Mouse (Mus musculus) myocyte (in vitro differentiated cells): ENCODE data around the gene Ptprg. TPM values are rescaled to one million over a fixed set of nuclear protein-coding genes. Genes with fewer than 3 reads are reported as not detected.
A peak's percentile ranks its signal among the peaks of the same experiment; 100 is the strongest.

Source experiments
- H3K27me3 ChIP-seq: one replicate; pipeline ENCODE4 v1.6.1; 2011; ENCODE audit not compliant: control insufficient read depth, insufficient read depth, insufficient read length
- H3K36me3 ChIP-seq: one replicate; pipeline ENCODE4 v1.6.1; 2011; ENCODE audit not compliant: control insufficient read depth, insufficient read depth
- H3K4me2 ChIP-seq: one replicate; pipeline ENCODE4 v1.6.1; 2011; ENCODE audit warnings: low read depth, control low read depth
- H3K4me3 ChIP-seq: one replicate; pipeline ENCODE4 v1.5.1; 2011; ENCODE audit warnings: mild to moderate bottlenecking, control low read depth, moderate library complexity
- H3K79me2 ChIP-seq: one replicate; pipeline ENCODE4 v1.6.1; 2011; ENCODE audit not compliant: control insufficient read depth, insufficient read depth
- H3ac ChIP-seq: one replicate; pipeline ENCODE4 v1.6.1; 2011; ENCODE audit not compliant: control insufficient read depth, insufficient read length
- CEBPB ChIP-seq: IDR thresholded peaks from 2 replicates; pipeline ENCODE4 v1.6.1; 2011; ENCODE audit warnings: mild to moderate bottlenecking, moderate library complexity; ENCODE audit not compliant: poor library complexity, insufficient read depth, severe bottlenecking
- E2F4 ChIP-seq: IDR thresholded peaks from one replicate; pipeline ENCODE4 v1.6.1; 2011; ENCODE audit warnings: mild to moderate bottlenecking, control low read depth, moderate library complexity; ENCODE audit not compliant: insufficient read depth
- MAX ChIP-seq: IDR thresholded peaks from one replicate; pipeline ENCODE4 v1.6.1; 2011; ENCODE audit warnings: low read depth, mild to moderate bottlenecking, control low read depth
- MYOD1 ChIP-seq, 3 experiments: IDR thresholded peaks; one replicate each; pipeline ENCODE4 v1.6.1; 2011; ENCODE audit warnings: control low read depth in 2 of 3, low read depth in 2 of 3, mild to moderate bottlenecking in 2 of 3, moderate library complexity in 1 of 3; ENCODE audit not compliant: insufficient read length in 2 of 3, control insufficient read depth in 1 of 3
- MYOG ChIP-seq, 3 experiments: IDR thresholded peaks; one replicate each; pipeline ENCODE4 v1.6.1; 2011; ENCODE audit warnings: control low read depth in 2 of 3, low read depth in 2 of 3, mild to moderate bottlenecking in 2 of 3; ENCODE audit not compliant: insufficient read length in 2 of 3, control insufficient read depth in 1 of 3, insufficient read depth in 1 of 3
- POLR2A ChIP-seq: IDR thresholded peaks from one replicate; pipeline ENCODE4 v1.6.1; 2011; ENCODE audit warnings: low read depth, mild to moderate bottlenecking, control low read depth, moderate library complexity; ENCODE audit not compliant: insufficient read length
- POLR2AphosphoS2 ChIP-seq: IDR thresholded peaks from one replicate; pipeline ENCODE4 v1.6.1; 2011; ENCODE audit warnings: low read depth, control low read depth; ENCODE audit not compliant: insufficient read length
- REST ChIP-seq: IDR thresholded peaks from one replicate; pipeline ENCODE4 v1.6.1; 2011; ENCODE audit warnings: mild to moderate bottlenecking, control low read depth, moderate library complexity; ENCODE audit not compliant: insufficient read depth, insufficient read length
- SRF ChIP-seq: IDR thresholded peaks from one replicate; pipeline ENCODE4 v1.6.1; 2011; ENCODE audit warnings: low read depth; ENCODE audit not compliant: control insufficient read depth, insufficient read length
- TCF12 ChIP-seq: IDR thresholded peaks from one replicate; pipeline ENCODE4 v1.6.1; 2011; ENCODE audit warnings: mild to moderate bottlenecking, control low read depth; ENCODE audit not compliant: poor library complexity, insufficient read depth, severe bottlenecking
- TCF3 ChIP-seq: IDR thresholded peaks from one replicate; pipeline ENCODE4 v1.6.1; 2011; ENCODE audit warnings: low read depth, control low read depth; ENCODE audit not compliant: insufficient read length
- USF1 ChIP-seq: IDR thresholded peaks from one replicate; pipeline ENCODE4 v1.6.1; 2011; ENCODE audit warnings: low read depth, mild to moderate bottlenecking, control low read depth, moderate library complexity
- polyA plus RNA-seq: library from polyadenylated mRNA; unstranded; fragments of >200 nt; fragmentation: generic; extraction: Trizol; gene quantifications from one replicate; pipeline ENCODE4 v1.2.1, GENCODE M21; 2012; ENCODE audit warnings: missing spikeins

Gene Ptprg
- polyA plus RNA-seq, 1 experiment, result 14.4 TPM

DNA sequence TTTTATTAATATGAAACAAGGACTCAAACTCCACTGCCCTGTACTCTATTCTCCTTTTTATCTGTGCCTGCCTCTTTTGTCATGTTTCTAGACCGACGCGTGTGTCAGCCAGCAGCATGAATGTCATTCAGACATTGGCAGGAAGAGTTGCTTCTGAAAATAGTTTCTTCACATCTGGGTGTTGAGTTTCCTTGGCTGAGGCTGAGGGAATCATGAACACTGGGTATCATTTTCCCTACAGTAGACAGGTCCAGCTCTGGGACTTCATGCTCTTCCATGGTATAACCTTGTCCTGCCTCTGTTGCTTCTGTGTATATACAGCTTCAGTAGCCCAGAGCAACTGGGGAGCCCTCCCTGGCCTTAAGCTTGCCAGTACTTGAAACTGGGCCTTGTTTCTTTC is 310.0 kb downstream of the Ptprg start:
- TF ChIP-seq MYOG (IDR thresholded peaks at IDR 0.05; ENCODE audit: control insufficient read depth in 1 of 3, insufficient read depth in 1 of 3, insufficient read length in 2 of 3, low read depth in 2 of 3) (no peak), E2F4 (no peak), POLR2AphosphoS2 (no peak), MAX (no peak), SRF (no peak), TCF12 (no peak), USF1 (no peak), TCF3 (no peak), CEBPB (no peak)
- Histone ChIP-seq H3K79me2 (no peaks in the 10 kb centered on the region), H3ac (no peak overlapping the region), H3K4me2 (peak overlapping the region; percentile 24), H3K27me3 (no peaks in the 10 kb centered on the region), H3K4me3 (no peak overlapping the region), H3K36me3 (no peaks in the 10 kb centered on the region)

DNA sequence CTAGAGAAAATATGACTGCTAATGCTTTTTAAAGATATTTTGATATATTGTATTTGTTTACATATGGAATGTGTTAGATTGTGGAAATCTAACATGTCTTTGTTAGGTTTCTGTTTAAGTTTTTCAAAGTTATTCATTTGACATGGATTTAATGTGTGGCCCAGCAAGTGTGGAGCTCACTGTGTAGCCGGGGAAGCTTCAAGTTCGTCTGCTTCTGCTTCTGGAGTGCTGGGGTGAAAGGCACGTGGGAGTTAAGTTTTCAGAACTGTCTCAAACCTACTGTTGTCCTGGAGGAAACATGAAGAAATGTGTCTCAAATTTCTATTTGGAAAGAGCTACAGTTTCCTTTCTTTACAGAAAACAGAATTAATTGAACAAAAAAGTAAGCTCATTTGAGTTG is 311.5 kb downstream of the Ptprg start:
- Histone ChIP-seq H3K4me3 (no peak overlapping the region), H3K36me3 (no peaks in the 10 kb centered on the region), H3K79me2 (no peaks in the 10 kb centered on the region), H3ac (no peak overlapping the region), H3K4me2 (no peak overlapping the region), H3K27me3 (no peaks in the 10 kb centered on the region)
- TF ChIP-seq MAX (no peak), SRF (no peak), E2F4 (no peak), REST (no peak), MYOG (IDR thresholded peaks at IDR 0.05; ENCODE audit: control insufficient read depth in 1 of 3, insufficient read depth in 1 of 3, insufficient read length in 2 of 3, low read depth in 2 of 3) (no peak), MYOD1 (IDR thresholded peaks at IDR 0.05; ENCODE audit: control insufficient read depth in 1 of 3, insufficient read length in 2 of 3, low read depth in 2 of 3) (no peak), USF1 (no peak), POLR2AphosphoS2 (no peak), POLR2A (no peak)

DNA sequence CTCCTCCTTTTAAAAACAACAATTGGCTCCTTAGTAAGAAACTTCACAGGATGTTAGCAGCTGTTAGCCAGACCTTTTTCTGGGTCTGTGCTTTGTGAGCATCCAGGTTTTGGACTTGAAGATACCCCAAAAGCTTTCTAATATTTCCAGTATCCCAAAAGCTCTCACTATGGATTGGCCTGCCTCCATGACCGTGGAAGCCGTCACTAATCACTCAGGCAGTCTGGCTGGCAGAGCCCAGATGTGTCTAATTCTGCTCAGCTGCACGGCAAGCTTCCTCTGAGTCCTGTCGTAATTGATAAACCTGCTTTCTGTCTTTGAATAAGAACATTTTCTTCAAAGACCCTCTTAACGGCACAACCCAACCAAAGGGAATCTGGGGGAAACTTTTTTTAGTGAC is 312.0 kb downstream of the Ptprg start:
- Histone ChIP-seq H3K36me3 (no peaks in the 10 kb centered on the region), H3K4me2 (no peak overlapping the region), H3K4me3 (no peak overlapping the region), H3K27me3 (no peaks in the 10 kb centered on the region), H3ac (no peak overlapping the region), H3K79me2 (no peaks in the 10 kb centered on the region)
- TF ChIP-seq CEBPB (no peak), TCF3 (no peak), POLR2A (no peak), USF1 (no peak), MYOD1 (IDR thresholded peaks at IDR 0.05; ENCODE audit: control insufficient read depth in 1 of 3, insufficient read length in 2 of 3, low read depth in 2 of 3) (no peak), E2F4 (no peak), SRF (no peak)

- Histone ChIP-seq H3K27me3 (no peaks in the 10 kb centered on the region), H3ac (no peak overlapping the region), H3K4me2 (no peak overlapping the region), H3K36me3 (no peaks in the 10 kb centered on the region), H3K4me3 (no peak overlapping the region), H3K79me2 (no peaks in the 10 kb centered on the region)
- no peak for TF ChIP-seq CEBPB
- TF ChIP-seq REST, result no peak
- no peak for TF ChIP-seq POLR2A
- TF ChIP-seq POLR2AphosphoS2, result no peak
- no peak for TF ChIP-seq MYOD1 (IDR thresholded peaks at IDR 0.05; ENCODE audit: control insufficient read depth in 1 of 3, insufficient read length in 2 of 3, low read depth in 2 of 3)
- TF ChIP-seq MAX, result no peak
- no peak for TF ChIP-seq TCF12
- TF ChIP-seq SRF, result no peak
- no peak for TF ChIP-seq MYOG (IDR thresholded peaks at IDR 0.05; ENCODE audit: control insufficient read depth in 1 of 3, insufficient read depth in 1 of 3, insufficient read length in 2 of 3, low read depth in 2 of 3)
- TF ChIP-seq USF1, result no peak
- TF ChIP-seq E2F4, result no peak
- TF ChIP-seq TCF3, result no peak
Observed at GRCm38 (mm10) chr14:11865872-11866271, 312.5 kb downstream of the Ptprg start.

DNA sequence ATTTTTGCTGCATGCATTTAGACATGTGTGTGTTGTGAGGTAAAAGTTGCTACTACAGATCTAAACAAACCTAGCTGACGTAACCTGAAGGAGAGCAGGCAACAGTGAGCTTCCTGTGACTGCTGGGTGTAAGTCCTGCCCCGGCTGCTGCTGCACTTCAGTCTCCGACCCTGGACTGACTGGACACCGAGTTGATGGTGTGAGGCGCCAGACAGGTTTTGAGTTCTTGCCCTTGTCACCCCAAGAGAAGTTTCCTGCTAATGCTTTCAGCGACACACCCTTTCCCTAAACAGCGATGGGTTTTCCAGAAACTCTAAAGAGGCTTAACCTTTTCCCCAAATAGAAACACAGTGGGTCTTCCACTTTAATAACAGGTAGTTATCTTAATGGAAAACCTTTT is 313.1 kb downstream of the Ptprg start:
- H3K4me2 ChIP-seq, result no peak overlapping the region
- H3ac ChIP-seq, result no peak overlapping the region
- no peaks in the 10 kb centered on the region for H3K36me3 ChIP-seq
- H3K27me3 ChIP-seq, result no peaks in the 10 kb centered on the region
- H3K4me3 ChIP-seq, result no peak overlapping the region
- H3K79me2 ChIP-seq, result no peaks in the 10 kb centered on the region
- TF ChIP-seq POLR2AphosphoS2 (no peak), MAX (no peak), MYOD1 (IDR thresholded peaks at IDR 0.05; ENCODE audit: control insufficient read depth in 1 of 3, insufficient read length in 2 of 3, low read depth in 2 of 3) (no peak), TCF3 (no peak), MYOG (IDR thresholded peaks at IDR 0.05; ENCODE audit: control insufficient read depth in 1 of 3, insufficient read depth in 1 of 3, insufficient read length in 2 of 3, low read depth in 2 of 3) (no peak), E2F4 (no peak), USF1 (no peak), REST (no peak), CEBPB (no peak), SRF (no peak), TCF12 (no peak), POLR2A (no peak)
